Mouse (Mus musculus) left cerebral cortex, adult 9 months (tissue): Measurements from ENCODE around the gene Dennd2c.

ENCODE experiments used
- DNase-seq, 2 experiments: peaks; one replicate each; pipeline ENCODE4 v3.0.0; 2022; ENCODE audit warnings: low spot score in 2 of 2

Gene Dennd2c

GRCm38 (mm10) chr3:103112216-103112615, 9.8 kb downstream of the Dennd2c start:
- DNase-seq: no peak

- DNase-seq: no peak
Observed at GRCm38 (mm10) chr3:103123636-103124035, 21.2 kb downstream of the Dennd2c start.

GRCm38 (mm10) chr3:103126138-103126537, 23.7 kb downstream of the Dennd2c start:
- no peak for DNase-seq

GRCm38 (mm10) chr3:103127177-103127576, 24.8 kb downstream of the Dennd2c start:
- DNase-seq: no peak

GRCm38 (mm10) chr3:103127721-103128120, 25.3 kb downstream of the Dennd2c start:
- no peak for DNase-seq

GRCm38 (mm10) chr3:103128251-103128650, 25.8 kb downstream of the Dennd2c start:
- DNase-seq: no peak

- no peak for DNase-seq
Observed at GRCm38 (mm10) chr3:103129367-103130159, 27.2 kb downstream of the Dennd2c start.

- peak; percentile 5 to 11 for DNase-seq
Observed at GRCm38 (mm10) chr3:103130236-103130751, 27.9 kb downstream of the Dennd2c start.

- no peak for DNase-seq
Observed at GRCm38 (mm10) chr3:103133098-103133497, 30.7 kb downstream of the Dennd2c start.

GRCm38 (mm10) chr3:103136414-103137077, 34.1 kb downstream of the Dennd2c start:
- no peak for DNase-seq

GRCm38 (mm10) chr3:103139047-103139446, 36.6 kb downstream of the Dennd2c start:
- no peak for DNase-seq

- DNase-seq: peak in 1 of 2 experiments; percentile 7
Observed at GRCm38 (mm10) chr3:103140095-103140838, 37.9 kb downstream of the Dennd2c start.

GRCm38 (mm10) chr3:103141287-103141686, 38.9 kb downstream of the Dennd2c start:
- DNase-seq: no peak

GRCm38 (mm10) chr3:103142366-103142765, 40.0 kb downstream of the Dennd2c start:
- DNase-seq: no peak

GRCm38 (mm10) chr3:103145336-103145735, 42.9 kb downstream of the Dennd2c start:
- DNase-seq: no peak

- DNase-seq: no peak
Observed at GRCm38 (mm10) chr3:103145791-103146190, 43.4 kb downstream of the Dennd2c start.

GRCm38 (mm10) chr3:103146330-103147166, 44.1 kb downstream of the Dennd2c start:
- DNase-seq: no peak

GRCm38 (mm10) chr3:103147775-103148174, 45.4 kb downstream of the Dennd2c start:
- DNase-seq: no peak

GRCm38 (mm10) chr3:103148941-103149340, 46.5 kb downstream of the Dennd2c start:
- DNase-seq: no peak

GRCm38 (mm10) chr3:103153761-103154160, 51.4 kb downstream of the Dennd2c start:
- DNase-seq: no peak

- no peak for DNase-seq
Observed at GRCm38 (mm10) chr3:103159232-103159900, 57.0 kb downstream of the Dennd2c start.
